Mouse (Mus musculus) cerebellum, postnatal 25 days (tissue): ENCODE results near the gene Crocc.

ENCODE experiments used
- DNase-seq, 2 experiments: peaks; one replicate each; pipeline ENCODE4 v3.0.0; 2021; ENCODE audit warnings: mixed read lengths in 2 of 2

Gene Crocc

DNA sequence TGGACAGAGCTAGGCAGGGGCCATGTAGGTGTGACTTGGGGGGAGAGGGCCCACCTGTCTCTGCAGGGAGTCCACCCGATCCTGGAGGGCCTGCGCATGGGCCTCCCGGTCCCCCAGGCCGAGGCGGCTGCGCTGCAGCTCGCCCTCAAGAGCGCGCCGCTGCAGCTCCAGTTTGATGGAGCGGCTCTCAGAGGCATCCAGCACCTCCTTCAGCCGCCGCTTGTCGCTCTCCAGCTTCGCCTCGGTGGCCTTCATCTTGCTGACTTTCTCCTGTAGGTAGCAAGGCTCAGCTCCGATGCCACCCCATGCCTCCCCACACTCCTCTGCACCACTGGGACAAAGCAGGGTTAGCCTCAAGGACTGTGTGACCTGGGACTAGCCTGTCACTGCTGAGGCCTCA lies 40.1 kb downstream of the Crocc start:
- peak in 1 of 2 experiments; percentile 16 for DNase-seq

GRCm38 (mm10) chr4:141017657-141018436 lies 42.5 kb downstream of the Crocc start:
- peak; percentile 18 to 37 for DNase-seq

DNA sequence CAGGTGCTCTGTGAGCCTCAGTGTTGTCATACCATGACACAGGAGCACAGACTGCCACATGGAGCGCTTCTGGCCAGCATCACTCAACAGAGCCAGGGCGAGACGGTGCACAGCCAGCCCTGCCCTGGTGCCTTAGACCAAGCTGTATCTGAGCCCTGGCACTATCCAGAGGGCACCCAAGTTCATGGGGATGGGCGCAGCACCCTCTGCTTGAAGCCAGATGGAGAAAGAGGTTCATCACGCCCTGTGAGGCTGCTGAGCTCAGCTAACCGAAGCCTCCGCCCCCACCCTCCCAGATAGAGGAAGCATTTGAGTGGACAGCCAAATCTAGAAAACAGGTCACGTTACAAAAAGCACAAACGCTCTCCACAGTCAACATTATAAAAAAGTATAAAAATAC lies 44.0 kb downstream of the Crocc start:
- DNase-seq: peak; percentile 52 to 57

- DNase-seq: no peak
These were observed 45.0 kb downstream of the Crocc start for GRCm38 (mm10) chr4:141015356-141015755.

- no peak for DNase-seq
These were observed 45.5 kb downstream of the Crocc start for GRCm38 (mm10) chr4:141014856-141015255.

DNA sequence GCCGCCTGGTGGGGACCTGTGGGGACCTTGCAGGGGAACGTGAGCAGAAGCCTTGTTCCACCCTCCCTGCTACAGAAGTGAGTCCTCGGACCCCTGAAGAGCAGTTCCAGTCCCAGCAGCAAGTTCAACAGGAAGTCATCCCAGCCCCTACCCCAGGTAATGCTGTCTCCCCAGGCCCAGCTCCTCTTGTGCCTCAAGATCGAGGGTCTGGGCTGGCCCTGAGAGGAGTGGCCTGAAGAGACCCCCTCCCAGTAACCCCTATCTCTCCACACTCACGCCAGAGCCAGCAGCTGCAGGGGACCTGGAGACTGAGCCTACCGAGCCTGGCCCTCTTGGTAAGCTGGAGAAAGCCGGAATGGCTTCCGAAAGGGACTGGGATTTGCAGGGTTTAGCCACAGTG lies 46.2 kb downstream of the Crocc start:
- DNase-seq: no peak

- peak in 1 of 2 experiments; percentile 40 for DNase-seq
These were observed 47.8 kb downstream of the Crocc start for GRCm38 (mm10) chr4:141012558-141012957.

DNA sequence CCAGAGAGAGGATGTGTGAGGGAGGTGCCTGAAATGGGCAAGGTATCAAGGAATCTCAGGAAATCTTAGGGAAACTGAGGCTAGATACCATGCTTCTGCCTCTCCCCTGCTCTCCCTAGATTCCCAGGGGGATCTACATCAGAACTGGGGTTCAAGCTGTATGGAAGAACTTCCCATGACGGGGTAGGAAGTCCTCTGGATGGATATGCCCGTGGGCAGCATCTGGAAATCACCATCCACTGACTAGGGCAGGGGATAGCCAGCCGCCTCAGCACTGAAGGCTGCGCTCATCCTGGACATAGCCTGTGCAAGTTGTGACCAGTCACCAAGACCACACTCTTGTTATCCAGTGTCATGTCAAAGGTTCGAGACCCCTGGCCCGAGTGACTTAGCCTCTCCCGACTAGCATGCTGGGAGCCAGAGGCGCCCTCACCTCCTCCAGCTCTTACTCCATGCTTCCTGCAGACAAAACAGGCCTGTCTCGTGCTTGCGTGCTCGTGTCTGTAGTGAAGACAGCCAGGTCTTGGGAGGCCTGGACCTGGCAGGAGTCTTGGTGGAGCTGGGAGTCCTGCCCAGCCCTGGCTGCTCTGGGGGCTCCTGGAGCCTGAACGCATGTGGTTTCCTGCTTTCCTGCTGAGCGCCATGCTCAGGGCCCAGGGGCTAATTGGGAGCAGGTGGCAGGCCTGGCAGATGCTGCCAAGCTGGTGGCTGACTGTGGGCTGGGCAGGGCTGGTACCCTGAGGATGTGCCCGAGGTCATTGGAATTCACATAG lies 48.6 kb downstream of the Crocc start:
- peak; percentile 79 to 80 for DNase-seq

- peak; percentile 10 to 25 for DNase-seq
These were observed 49.4 kb downstream of the Crocc start for GRCm38 (mm10) chr4:141010941-141011429.

DNA sequence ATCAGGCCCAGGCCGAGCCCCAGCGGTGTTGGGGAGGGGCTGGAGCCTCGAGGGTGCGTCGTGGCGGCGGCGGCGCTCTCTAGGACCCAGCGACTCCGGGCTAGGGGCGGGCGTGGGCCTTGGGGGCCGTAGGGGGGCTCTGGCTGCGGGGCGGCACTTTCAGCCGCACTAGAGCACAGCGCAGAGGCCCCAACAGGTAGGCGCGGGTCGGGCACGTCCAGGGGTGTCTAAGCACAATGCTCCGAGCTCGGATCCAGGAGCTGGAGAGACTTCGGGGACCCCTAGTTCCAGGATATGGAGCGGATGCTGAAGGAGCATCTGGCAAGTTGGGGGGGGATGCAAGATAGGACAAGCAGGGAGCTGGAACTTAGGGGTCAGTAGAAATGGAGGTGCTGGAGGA lies 49.8 kb downstream of the Crocc start:
- peak; percentile 11 to 27 for DNase-seq

GRCm38 (mm10) chr4:141010118-141010517 lies 50.2 kb downstream of the Crocc start, which contains the start of gene Mfap2:
TSS of gene Mfap2 (plus strand) at chr4:141010418.
- no peak for DNase-seq

- peak; percentile 68 to 74 for DNase-seq
These were observed 52.3 kb downstream of the Crocc start for GRCm38 (mm10) chr4:141008028-141008427.

- DNase-seq: peak; percentile 75 to 86
These were observed 54.4 kb downstream of the Crocc start for GRCm38 (mm10) chr4:141005983-141006382.

DNA sequence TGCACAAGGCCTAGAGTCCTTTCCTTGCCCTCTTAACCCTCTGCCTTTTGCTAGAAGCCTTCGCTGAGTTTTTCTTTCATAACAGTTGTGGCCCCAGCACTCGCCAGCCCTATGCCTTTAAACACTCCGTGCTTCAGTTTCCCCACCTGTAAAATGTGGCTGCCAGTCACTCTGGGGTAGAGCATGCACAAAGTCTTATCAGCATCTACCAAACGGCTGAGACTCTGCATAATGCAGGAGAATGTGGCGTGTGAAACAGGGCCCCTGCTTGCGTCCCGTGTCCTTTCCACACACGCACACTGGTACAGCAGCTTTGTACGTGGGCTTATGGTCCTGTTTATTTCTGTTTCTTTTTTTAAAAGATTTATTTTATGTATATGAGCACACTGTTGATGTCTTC lies 63.5 kb downstream of the Crocc start:
- no peak for DNase-seq

- DNase-seq: no peak
These were observed 64.5 kb downstream of the Crocc start for GRCm38 (mm10) chr4:140995811-140996210.

- DNase-seq: no peak
These were observed 66.5 kb downstream of the Crocc start for GRCm38 (mm10) chr4:140993846-140994245.

DNA sequence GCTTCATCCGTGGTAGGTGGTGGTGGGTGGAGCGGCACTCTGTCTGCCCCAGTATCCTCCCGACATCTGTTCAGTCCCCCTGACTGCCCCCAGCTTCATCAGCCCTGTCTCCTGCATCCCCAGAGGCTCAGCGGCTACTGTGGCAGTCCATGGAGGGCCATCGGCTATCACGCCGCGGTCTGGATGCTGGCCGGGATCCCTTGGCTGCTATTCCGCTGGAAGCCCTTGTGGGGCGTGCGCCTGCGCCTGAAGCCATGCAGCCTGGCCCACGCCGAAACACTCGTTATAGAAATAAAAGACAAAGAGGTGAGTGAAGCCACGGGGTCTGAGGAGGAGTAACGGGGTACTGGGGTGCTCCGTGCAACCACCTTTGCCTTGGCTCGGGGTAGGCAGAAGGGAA lies 68.1 kb downstream of the Crocc start:
- DNase-seq: peak; percentile 69 to 82

- no peak for DNase-seq
These were observed 70.9 kb downstream of the Crocc start for GRCm38 (mm10) chr4:140989447-140989846.

- no peak for DNase-seq
These were observed 71.6 kb downstream of the Crocc start for GRCm38 (mm10) chr4:140988706-140989290.

GRCm38 (mm10) chr4:140987476-140987875 lies 72.9 kb downstream of the Crocc start:
- DNase-seq: no peak

DNA sequence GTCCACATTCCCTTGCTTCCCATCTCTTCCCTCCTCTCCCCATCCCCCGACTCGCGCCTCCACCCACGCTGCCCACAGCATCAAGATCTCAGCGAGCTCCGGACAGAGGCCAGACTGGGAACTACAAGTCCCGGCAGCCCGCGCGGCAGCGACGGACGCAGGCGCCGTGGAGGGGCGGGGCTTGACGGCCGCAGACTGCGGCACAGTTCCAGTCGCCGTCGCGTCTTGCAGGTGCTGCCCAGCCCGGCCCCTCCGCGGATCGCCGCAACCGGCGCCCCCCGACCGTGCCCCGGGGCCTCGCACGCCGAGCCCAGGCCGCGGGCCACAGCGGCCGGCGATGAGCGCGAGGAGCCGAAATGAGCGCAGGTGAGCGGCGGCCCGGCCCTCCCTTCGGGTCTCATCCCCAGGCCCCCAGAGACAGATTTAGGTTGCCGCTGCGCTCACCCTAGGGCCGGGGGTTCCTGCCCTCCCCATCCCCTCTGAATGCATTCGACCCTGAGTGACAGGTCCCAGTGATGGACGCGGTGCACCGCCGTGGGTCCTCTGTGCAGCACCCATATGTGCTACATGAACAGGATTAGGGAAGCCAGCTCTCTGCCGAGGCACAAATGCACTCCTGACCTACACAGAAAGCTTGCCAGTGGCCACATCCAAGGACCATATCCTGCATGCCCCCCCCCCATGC lies 73.5 kb downstream of the Crocc start, which contains the start of gene Atp13a2:
TSS of gene Atp13a2 (plus strand) at position 163 of the 685 bp plus-strand sequence.
- peak; percentile 97 to 98 for DNase-seq

DNA sequence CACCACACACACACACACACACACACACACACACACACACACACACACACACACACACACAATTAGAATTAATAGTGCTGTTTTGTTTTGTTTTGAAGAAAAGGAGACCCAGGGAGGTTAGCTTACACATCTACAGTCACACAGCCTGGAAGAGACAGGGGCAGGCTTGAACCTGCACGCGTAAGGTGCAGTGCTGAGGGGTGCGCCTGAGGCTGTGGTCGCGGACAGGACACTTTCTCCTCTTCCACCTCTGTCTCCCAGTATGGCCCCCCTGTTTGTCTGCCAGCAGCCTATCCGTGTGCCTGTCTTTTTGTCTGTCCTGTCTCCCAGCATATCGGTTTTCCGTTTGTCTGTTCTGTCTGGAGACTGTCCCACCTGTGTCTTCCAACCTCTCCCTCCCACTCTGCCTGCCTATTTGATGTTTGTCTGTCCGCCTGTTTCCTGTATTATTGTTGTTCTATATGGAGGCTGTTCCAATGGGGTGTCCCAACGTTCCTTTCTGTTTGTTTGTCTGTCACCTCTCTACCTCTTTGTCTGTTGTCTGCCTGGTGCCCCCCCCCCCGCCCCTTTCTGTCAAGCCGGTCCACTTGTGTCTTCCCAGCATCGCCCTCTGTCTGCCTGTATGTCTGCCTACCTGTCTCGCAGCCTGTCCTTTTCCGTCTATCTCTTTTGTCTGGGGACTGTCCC lies 74.2 kb downstream of the Crocc start:
- no peak for DNase-seq
